Mouse (Mus musculus): Measurements from ENCODE around the gene Macrod2. TPM values are rescaled to one million over a fixed set of nuclear protein-coding genes. Genes with fewer than 3 reads are reported as not detected.

Macrod2 gene
- polyA plus RNA-seq, 1 experiment, result not detected

DNA sequence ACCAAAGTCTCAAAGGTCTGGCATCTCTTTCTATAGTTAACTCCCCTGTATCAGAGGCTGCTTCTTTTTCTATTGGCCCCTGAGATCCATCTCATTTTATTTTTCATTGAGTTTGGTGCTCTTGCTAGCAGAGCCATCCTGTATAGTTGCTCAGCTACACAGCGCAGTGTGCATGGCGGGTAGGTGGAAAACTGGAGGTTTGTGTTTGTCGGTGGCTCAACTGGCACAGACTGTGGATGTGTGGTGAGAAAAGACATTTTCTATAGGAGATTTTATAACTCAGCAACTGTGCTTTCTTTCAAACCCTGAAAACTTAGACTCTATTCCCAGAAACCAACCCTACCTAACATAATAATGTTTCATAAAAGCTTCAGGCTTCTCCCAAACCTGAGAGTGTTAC, 365.0 kb downstream of the Macrod2 start:
- H3K27ac ChIP-seq (ENCODE audit: insufficient read depth, low read depth, low read length), result no peak overlapping the region
- H3K4me3 ChIP-seq (ENCODE audit: insufficient read depth, low read depth, low read length), result no peak overlapping the region
- no peaks in the 10 kb centered on the region for H3K4me1 ChIP-seq (ENCODE audit: control insufficient read depth, insufficient read depth, low read length)
- TF ChIP-seq POLR2A (IDR thresholded peaks at IDR 0.05; ENCODE audit: insufficient read depth, low read depth, low read length), result no peak
- TF ChIP-seq CTCF (IDR thresholded peaks at IDR 0.05; ENCODE audit: insufficient read depth, low read depth, low read length), result no peak
- WGBS, result 100% methylated on average over 3 of the region's 3 CpGs

DNA sequence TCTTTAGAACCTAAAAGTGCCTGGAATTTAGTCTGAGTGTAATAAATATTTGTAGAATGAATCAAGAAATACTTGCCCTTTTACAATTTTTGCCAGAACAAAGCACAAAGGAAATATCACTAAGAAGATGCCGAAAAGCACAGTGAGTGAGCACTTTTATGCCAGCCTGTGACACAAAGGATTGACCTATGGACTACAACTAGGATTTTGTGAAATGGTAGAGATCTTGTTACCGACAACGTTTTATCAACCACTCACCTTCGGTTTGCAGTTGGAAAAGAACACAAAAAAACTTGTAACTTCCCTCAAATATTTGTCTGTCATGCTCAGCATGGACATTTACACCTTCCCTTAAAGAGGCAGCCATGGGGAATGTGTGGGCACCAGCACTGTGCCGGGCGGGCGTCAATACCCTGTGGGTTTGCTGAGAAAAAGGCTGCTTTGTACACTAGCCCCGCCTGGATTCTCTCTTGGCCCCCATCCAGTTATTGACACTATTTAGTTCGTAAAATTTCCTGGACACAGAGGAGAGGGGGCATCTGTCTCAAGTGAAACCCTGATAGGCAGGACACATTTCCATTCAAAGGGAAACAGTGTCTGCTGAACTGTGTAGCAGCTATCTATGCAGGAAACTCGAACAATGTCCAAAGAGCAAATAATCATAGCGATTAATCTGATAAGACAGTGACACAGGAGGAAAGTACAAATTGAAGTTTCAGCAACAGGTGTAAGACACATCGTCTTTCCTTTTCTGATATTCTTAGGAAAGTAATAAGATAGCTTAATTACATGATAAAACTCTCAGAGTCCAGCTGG, 368.2 kb downstream of the Macrod2 start:
- 71% methylated on average over 12 of the region's 12 CpGs for WGBS
- no peak overlapping the region for H3K27ac ChIP-seq (ENCODE audit: insufficient read depth, low read depth, low read length)
- no peak overlapping the region for H3K4me3 ChIP-seq (ENCODE audit: insufficient read depth, low read depth, low read length)
- H3K4me1 ChIP-seq (ENCODE audit: control insufficient read depth, insufficient read depth, low read length), result no peaks in the 10 kb centered on the region
- TF ChIP-seq POLR2A (IDR thresholded peaks at IDR 0.05; ENCODE audit: insufficient read depth, low read depth, low read length) (no peak), CTCF (IDR thresholded peaks at IDR 0.05; ENCODE audit: insufficient read depth, low read depth, low read length) (no peak)

DNA sequence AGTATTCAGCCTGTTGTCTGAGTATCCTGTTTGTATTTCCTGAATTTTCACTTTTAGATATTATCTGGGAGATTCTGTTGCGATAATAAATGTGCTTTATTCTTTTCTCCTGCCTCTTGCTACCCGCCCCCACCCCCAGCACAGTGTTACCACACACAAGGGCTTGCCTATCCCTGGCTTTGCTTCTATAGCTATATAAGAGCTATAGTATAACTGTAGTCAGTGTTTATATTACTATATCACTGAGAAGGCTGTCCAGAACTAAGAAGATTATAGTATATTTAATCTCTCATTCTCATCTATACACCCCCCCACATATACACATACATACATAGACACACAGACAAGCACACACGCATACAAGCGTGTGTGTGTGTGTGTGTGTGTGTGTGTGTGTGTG, 374.4 kb downstream of the Macrod2 start:
- no peak for TF ChIP-seq POLR2A (IDR thresholded peaks at IDR 0.05; ENCODE audit: insufficient read depth, low read depth, low read length)
- TF ChIP-seq CTCF (IDR thresholded peaks at IDR 0.05; ENCODE audit: insufficient read depth, low read depth, low read length), result no peak
- 86% methylated on average over 4 of the region's 4 CpGs for WGBS
- Histone ChIP-seq H3K27ac (ENCODE audit: insufficient read depth, low read depth, low read length) (no peak overlapping the region), H3K4me1 (ENCODE audit: control insufficient read depth, insufficient read depth, low read length) (no peaks in the 10 kb centered on the region), H3K4me3 (ENCODE audit: insufficient read depth, low read depth, low read length) (no peak overlapping the region)

DNA sequence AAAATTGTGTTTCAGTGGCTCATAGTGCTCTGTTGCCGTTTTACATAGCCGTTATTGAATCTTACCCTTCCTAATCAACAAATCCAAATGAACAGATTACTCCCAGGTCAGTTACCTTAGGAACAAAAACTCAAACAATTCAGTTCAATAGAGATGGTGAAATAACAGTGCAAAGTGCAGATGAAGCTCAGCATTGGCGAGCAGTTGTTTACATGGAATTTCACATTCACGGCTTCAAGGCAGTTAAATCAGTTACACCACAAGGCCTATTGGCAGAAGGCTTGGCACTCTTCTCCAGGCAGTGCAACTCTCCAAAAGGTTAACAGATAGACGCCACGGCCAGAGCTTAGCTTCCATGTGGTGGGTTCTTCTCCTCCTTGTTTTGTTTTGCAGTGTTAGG, 377.7 kb downstream of the Macrod2 start:
- Histone ChIP-seq H3K27ac (ENCODE audit: insufficient read depth, low read depth, low read length) (no peak overlapping the region), H3K4me3 (ENCODE audit: insufficient read depth, low read depth, low read length) (no peak overlapping the region), H3K4me1 (ENCODE audit: control insufficient read depth, insufficient read depth, low read length) (no peaks in the 10 kb centered on the region)
- TF ChIP-seq POLR2A (IDR thresholded peaks at IDR 0.05; ENCODE audit: insufficient read depth, low read depth, low read length) (no peak), CTCF (IDR thresholded peaks at IDR 0.05; ENCODE audit: insufficient read depth, low read depth, low read length) (no peak)
- 80% methylated on average over 6 of the region's 6 CpGs for WGBS

DNA sequence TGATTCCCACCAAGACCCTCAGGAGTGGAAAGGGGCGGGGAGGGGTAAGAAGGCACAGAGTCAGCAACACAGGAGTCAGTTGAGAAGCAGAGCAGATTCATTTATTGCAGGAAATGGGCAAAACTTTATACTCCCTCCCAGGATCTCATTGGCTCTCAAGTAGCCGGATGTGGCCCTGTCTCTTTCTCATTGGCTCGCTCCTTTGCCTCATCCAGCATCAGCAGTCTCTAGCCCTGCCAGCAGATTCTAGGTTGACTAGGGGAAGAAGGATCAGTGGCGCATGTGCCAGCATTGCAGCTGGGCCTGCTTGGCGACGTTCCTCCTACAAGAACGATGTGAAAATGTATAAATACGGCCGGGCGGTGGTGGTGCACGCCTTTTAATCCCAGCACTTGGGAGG, 378.3 kb downstream of the Macrod2 start:
- Histone ChIP-seq H3K27ac (ENCODE audit: insufficient read depth, low read depth, low read length) (no peak overlapping the region), H3K4me3 (ENCODE audit: insufficient read depth, low read depth, low read length) (no peak overlapping the region), H3K4me1 (ENCODE audit: control insufficient read depth, insufficient read depth, low read length) (no peaks in the 10 kb centered on the region)
- WGBS, result 92% methylated on average over 11 of the region's 11 CpGs
- no peak for TF ChIP-seq CTCF (IDR thresholded peaks at IDR 0.05; ENCODE audit: insufficient read depth, low read depth, low read length)
- no peak for TF ChIP-seq POLR2A (IDR thresholded peaks at IDR 0.05; ENCODE audit: insufficient read depth, low read depth, low read length)

DNA sequence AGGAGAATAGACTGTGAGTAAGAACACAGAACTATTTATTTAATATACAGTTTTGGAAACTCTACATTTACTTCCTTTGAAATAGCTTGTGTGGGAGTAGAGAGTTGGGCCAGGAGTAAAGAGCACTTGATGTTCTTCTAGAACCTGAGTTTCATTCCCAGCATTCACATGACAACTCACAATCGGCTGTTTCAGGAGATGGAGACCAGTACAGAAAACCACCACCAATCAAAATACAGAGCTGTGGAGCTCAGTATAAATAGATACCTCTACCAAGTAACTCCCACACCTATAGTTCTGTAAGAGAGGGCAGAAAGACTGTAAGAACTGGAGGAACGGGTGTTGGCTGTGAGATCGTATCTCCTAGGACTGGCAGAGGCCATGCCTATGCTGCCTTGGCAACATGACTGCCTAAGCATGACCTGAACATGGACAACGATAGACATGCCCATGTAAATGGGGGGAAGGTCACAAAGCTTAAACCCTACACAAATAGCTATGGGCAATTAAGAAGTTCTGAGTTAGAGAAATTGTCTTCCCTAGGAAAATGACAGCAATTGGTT, 379.8 kb downstream of the Macrod2 start:
- 56% methylated on average over 4 of the region's 4 CpGs for WGBS
- H3K4me3 ChIP-seq (ENCODE audit: insufficient read depth, low read depth, low read length), result no peak overlapping the region
- H3K4me1 ChIP-seq (ENCODE audit: control insufficient read depth, insufficient read depth, low read length), result no peaks in the 10 kb centered on the region
- H3K27ac ChIP-seq (ENCODE audit: insufficient read depth, low read depth, low read length), result no peak overlapping the region
- TF ChIP-seq CTCF (IDR thresholded peaks at IDR 0.05; ENCODE audit: insufficient read depth, low read depth, low read length), result no peak
- no peak for TF ChIP-seq POLR2A (IDR thresholded peaks at IDR 0.05; ENCODE audit: insufficient read depth, low read depth, low read length)

DNA sequence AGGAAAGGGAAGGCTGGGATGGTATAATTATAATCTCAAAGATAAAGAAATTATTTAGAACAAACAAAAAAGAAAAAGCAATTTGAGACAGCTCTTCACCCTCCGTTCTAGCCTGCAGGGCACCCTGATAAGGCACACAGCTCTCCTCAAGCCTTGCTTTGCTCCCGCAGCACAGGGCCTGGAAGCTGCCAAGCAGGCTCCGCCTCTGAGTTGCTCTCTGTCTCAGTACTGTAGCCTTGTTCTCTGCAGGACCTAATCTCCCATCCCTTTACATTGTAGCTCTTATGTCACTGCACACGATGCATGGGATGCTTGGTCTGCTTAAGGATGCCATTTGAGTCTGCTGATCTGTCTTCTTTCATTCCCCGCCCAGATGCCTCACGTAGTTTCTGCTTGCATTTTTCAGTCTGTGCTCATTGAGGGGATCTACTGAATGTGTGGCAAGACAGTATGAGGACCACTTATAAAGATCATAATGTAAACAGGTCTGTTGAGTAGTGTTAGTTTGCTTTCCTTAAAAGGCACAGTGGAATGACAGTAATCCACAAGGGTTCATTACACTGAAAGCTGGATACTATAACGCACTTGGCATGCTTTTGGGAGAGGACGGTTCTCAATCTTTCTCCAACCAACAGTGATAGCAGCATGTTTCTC, 380.5 kb downstream of the Macrod2 start:
- no peaks in the 10 kb centered on the region for H3K4me1 ChIP-seq (ENCODE audit: control insufficient read depth, insufficient read depth, low read length)
- TF ChIP-seq POLR2A (IDR thresholded peaks at IDR 0.05; ENCODE audit: insufficient read depth, low read depth, low read length) (no peak), CTCF (IDR thresholded peaks at IDR 0.05; ENCODE audit: insufficient read depth, low read depth, low read length) (no peak)
- H3K27ac ChIP-seq (ENCODE audit: insufficient read depth, low read depth, low read length), result no peak overlapping the region
- WGBS, result 58% methylated on average over 8 of the region's 8 CpGs
- H3K4me3 ChIP-seq (ENCODE audit: insufficient read depth, low read depth, low read length), result no peak overlapping the region

DNA sequence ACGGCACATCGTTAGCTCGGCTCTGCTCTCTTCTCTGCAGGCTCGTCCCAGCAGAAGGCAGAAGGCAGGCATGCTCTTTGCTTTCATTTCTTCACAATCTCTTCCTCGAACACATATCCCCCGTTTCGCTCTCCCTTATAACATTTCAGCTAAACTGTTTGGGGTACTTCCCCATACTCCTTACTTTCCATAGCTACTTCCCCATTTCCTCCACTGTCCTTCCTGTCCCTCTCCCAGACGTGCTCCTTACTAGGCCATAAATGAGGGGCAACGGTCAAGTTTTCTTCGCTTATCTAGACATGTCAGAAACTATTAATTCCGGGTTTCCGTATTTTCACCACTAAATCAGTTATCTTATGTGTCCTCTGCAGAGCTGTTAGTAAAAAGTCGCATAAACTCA, 383.1 kb downstream of the Macrod2 start:
- Histone ChIP-seq H3K4me1 (ENCODE audit: control insufficient read depth, insufficient read depth, low read length) (no peaks in the 10 kb centered on the region), H3K4me3 (ENCODE audit: insufficient read depth, low read depth, low read length) (no peak overlapping the region), H3K27ac (ENCODE audit: insufficient read depth, low read depth, low read length) (no peak overlapping the region)
- TF ChIP-seq POLR2A (IDR thresholded peaks at IDR 0.05; ENCODE audit: insufficient read depth, low read depth, low read length) (no peak), CTCF (IDR thresholded peaks at IDR 0.05; ENCODE audit: insufficient read depth, low read depth, low read length) (no peak)
- WGBS, result 94% methylated on average over 13 of the region's 13 CpGs

DNA sequence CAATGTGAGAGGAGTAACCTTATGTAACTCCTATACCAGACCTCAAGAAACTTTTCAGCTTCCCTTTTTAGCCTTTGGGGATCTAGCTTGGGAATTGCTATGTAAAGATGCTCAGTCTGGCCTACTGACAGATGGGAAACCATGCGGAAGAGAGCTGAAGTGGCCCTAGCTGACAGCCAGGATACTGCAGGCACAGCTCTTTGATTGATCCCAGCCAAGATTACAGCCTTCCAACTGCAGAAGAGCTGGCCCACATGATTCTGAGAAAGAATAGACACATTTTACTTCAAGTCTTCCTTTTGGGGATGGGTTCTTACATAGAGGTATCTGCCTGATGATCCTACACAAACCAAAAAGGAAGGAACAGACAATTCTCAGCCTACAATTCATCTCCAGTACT, 387.9 kb downstream of the Macrod2 start:
- 89% methylated on average over 1 of the region's 1 CpGs for WGBS
- no peak overlapping the region for H3K27ac ChIP-seq (ENCODE audit: insufficient read depth, low read depth, low read length)
- TF ChIP-seq CTCF (IDR thresholded peaks at IDR 0.05; ENCODE audit: insufficient read depth, low read depth, low read length) (no peak), POLR2A (IDR thresholded peaks at IDR 0.05; ENCODE audit: insufficient read depth, low read depth, low read length) (no peak)
- no peaks in the 10 kb centered on the region for H3K4me1 ChIP-seq (ENCODE audit: control insufficient read depth, insufficient read depth, low read length)
- no peak overlapping the region for H3K4me3 ChIP-seq (ENCODE audit: insufficient read depth, low read depth, low read length)
